Mouse (Mus musculus) neural tube, embryonic 12.5 days (tissue): ENCODE measurements at regions not wholly inside any gene's neighbourhood (a gene's known extent, or its start where the extent isn't known, plus 50 kb on each side); places are given as distances from the start of the nearest gene placed in this dataset.

Experiments
- ATAC-seq: fragments of 200-750 bp; cut with Nextera tagmentation; 2 replicates; pipeline ENCODE4 v1.8.0; 2017; ENCODE audit warnings: low read depth, mild to moderate bottlenecking, moderate TSS enrichment, moderate library complexity; ENCODE audit not compliant: low FRiP score
- H3K27ac ChIP-seq: fragments of 300-500 bp; sonication (generic); 2 replicates; pipeline ENCODE4 v1.5.1; 2016
- H3K27me3 ChIP-seq: fragments of 300-500 bp; sonication (generic); replicated peaks from 2 replicates; pipeline ENCODE4 v1.6.1; 2016; ENCODE audit warnings: mild to moderate bottlenecking
- H3K36me3 ChIP-seq: fragments of 300-500 bp; sonication (generic); 2 replicates; pipeline ENCODE4 v1.6.1; 2016; ENCODE audit warnings: mild to moderate bottlenecking
- H3K4me1 ChIP-seq: fragments of 300-500 bp; sonication (generic); 2 replicates; pipeline ENCODE4 v1.6.1; 2016
- H3K4me2 ChIP-seq: fragments of 300-500 bp; sonication (generic); replicated peaks from 2 replicates; pipeline ENCODE4 v1.6.1; 2016; ENCODE audit warnings: mild to moderate bottlenecking
- H3K4me3 ChIP-seq: fragments of 300-500 bp; sonication (generic); 2 replicates; pipeline ENCODE4 v1.5.1; 2016
- H3K9ac ChIP-seq: fragments of 300-500 bp; sonication (generic); 2 replicates; pipeline ENCODE4 v1.6.1; 2016; ENCODE audit warnings: mild to moderate bottlenecking
- H3K9me3 ChIP-seq: fragments of 300-500 bp; sonication (generic); 2 replicates; pipeline ENCODE4 v1.6.1; 2016; ENCODE audit warnings: mild to moderate bottlenecking
- WGBS: fragments of 180-500 bp; shearing (Covaris S2); methylation state at CpG from one replicate; pipeline ENCODE4 v1.1.7; 2016; 5-methylcytosine and 5-hydroxymethylcytosine counted together

DNA sequence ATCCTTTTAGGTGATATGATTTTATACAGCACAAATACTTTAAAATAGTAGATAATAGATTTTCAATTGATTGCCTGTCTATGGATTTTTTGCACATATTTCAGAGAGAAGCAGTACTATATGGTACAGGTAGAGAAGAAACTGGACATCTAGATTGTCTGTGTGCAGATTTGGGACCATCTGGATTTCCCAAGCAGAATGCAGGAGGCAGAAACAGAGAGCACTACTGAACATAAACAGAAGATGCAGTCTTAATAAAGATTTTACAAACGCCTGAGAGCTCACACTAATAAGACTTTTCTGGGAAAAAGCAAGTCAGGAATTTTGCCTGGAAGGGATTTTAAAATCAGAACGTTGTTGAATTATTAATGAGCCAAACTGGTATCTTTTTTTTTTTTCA, 432.9 kb downstream of the Col11a1 start:
- no peak overlapping the region for H3K4me3 ChIP-seq
- no peak for ATAC-seq
- H3K27ac ChIP-seq: no peak overlapping the region
- H3K4me1 ChIP-seq: no peaks in the 10 kb centered on the region
- no peaks in the 10 kb centered on the region for H3K36me3 ChIP-seq
- H3K9me3 ChIP-seq: no peaks in the 10 kb centered on the region
- H3K27me3 ChIP-seq: no peaks in the 10 kb centered on the region
- no peak overlapping the region for H3K9ac ChIP-seq
- H3K4me2 ChIP-seq: no peak overlapping the region
- 45% methylated on average over 2 of the region's 2 CpGs for WGBS

DNA sequence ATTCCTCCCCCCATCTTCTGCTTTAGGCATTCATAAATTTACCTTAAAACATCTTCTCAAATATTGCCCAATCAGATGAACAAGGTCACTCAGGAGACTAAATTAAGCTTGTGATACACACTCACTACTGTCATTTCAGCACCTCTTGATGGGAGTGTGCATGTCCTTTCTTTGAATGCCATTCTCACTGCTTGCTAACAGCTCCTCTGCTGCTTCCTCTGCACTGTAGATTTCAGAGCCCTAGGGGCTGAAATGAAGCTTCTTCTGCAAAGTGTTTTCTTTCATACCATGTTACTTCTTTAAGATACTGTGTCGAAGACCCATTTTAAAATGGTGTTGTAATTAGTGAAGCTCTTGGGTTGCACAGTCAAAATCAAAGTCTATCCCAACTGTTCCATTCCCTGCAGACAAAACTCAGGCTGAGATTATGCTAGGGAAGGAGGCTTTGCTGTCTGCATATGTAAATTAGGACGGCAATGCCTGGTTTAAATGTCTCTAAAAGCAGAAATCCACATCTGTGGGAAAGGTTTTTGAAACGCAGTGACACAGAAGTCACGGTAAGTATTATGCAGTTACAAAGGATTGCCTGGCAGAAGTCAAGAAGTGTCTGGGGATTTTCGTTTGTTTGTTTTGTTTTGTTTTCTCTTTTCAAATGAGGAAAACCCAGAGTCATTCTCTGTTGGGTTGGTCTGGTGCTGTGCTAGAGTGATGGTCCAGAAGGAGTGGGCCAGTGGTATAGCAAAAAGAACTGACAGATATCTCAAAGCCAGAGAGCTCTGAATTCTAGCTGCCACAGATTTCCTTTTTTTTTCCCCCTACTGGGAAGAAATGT, 433.6 kb downstream of the Col11a1 start:
- Histone ChIP-seq H3K9me3 (no peaks in the 10 kb centered on the region), H3K4me2 (no peak overlapping the region), H3K9ac (no peak overlapping the region), H3K4me3 (no peak overlapping the region), H3K27ac (no peak overlapping the region), H3K27me3 (no peaks in the 10 kb centered on the region), H3K36me3 (no peaks in the 10 kb centered on the region), H3K4me1 (no peaks in the 10 kb centered on the region)
- WGBS: 62% methylated on average over 5 of the region's 5 CpGs
- no peak for ATAC-seq

DNA sequence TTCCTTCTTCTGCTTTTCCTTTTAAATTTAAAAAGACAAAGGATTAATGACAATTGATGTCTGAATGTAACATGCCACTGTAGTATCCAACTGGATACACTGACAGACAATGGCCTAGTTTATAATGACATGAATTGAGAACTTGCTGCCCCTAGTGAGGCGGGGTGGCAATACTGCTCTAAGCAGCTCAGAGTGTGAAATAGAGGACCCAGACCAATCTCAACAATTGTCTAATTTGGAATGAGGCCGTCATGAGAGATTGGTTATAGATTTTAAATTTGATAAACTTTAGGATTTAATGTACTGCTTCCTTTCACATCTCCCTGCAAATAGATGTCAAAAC, 434.2 kb downstream of the Col11a1 start:
- Histone ChIP-seq H3K4me3 (no peak overlapping the region), H3K9ac (no peak overlapping the region), H3K9me3 (no peaks in the 10 kb centered on the region), H3K4me2 (no peak overlapping the region), H3K4me1 (no peaks in the 10 kb centered on the region), H3K36me3 (no peaks in the 10 kb centered on the region), H3K27ac (no peak overlapping the region), H3K27me3 (no peaks in the 10 kb centered on the region)
- 75% methylated on average over 2 of the region's 2 CpGs for WGBS
- ATAC-seq: no peak

DNA sequence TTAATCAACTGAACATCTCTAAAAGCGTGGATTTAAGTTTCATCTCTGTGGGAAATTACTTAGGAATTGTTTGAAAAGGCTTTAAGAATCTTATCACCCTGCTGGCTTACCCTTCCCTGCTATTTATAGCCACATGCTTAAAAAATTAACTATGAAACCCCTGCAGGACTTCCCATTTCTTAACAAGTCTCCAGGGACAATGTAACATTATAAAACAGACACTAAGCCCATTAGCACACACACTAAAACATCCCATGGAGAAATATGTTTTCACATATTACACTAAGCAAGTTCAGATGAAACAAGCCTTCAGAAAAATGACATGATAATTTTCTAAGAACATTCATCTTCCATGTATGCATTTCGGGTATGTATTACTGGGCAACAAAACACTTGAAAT, 420.0 kb upstream of the Olfm3 start:
- Histone ChIP-seq H3K9me3 (no peaks in the 10 kb centered on the region), H3K36me3 (no peaks in the 10 kb centered on the region), H3K9ac (no peak overlapping the region), H3K4me2 (no peak overlapping the region), H3K27me3 (no peaks in the 10 kb centered on the region), H3K4me1 (no peaks in the 10 kb centered on the region), H3K4me3 (no peak overlapping the region), H3K27ac (no peak overlapping the region)
- no peak for ATAC-seq
- 75% methylated on average over 2 of the region's 2 CpGs for WGBS

DNA sequence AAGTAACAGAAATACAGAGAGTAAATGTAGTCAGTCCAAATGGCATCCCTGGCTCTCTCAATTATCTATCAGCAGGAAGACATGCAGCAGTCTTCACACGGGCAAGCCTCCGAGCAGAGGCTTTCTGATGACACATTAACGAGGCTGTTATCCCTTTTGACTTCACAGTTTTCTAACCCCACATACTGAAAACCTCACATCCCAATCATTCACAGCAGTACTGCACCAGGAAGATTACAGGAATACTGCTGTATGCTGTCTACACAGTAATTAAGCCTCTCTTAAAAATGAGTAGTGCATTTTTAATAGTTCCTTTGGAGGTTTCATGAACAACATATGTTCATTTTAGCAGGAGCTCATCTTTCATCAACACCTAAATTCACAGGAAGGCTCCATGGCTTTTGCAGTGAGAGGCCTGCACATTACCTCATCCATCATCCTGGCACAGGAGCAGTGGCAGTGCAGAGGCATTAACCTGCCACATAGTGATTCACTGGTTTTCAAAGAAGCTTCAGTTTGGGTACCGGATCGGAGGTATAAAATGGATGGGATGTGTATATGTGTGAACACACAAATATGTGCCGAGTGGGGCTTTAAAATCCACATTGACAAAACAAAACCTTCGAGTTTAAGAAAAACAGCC, 396.1 kb upstream of the Olfm3 start:
- Histone ChIP-seq H3K27me3 (no peaks in the 10 kb centered on the region), H3K4me1 (no peaks in the 10 kb centered on the region), H3K4me3 (no peak overlapping the region), H3K9ac (no peak overlapping the region), H3K4me2 (no peak overlapping the region), H3K9me3 (no peaks in the 10 kb centered on the region), H3K36me3 (no peaks in the 10 kb centered on the region), H3K27ac (no peak overlapping the region)
- peak; percentile 91 for ATAC-seq
- 44% methylated on average over 7 of the region's 7 CpGs for WGBS

DNA sequence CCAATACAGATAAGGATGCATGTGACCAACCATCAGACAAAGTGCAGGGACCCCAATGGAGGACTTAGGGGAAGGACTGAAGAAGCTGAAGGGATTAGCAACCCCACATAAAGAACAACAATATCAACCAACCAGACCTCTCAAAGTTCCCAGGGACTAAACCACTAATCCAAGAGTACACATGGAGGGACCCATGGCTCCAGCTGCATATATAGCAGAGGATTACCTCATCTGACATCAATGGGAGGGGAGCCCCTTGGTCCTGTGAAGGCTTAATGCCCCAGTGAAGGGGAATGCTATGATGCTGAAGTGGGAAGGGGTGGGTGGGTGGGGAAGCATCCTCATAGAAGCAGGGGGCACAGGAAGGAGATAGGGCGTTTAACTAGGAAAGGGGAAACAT, 388.6 kb upstream of the Olfm3 start:
- Histone ChIP-seq H3K9ac (no peak overlapping the region), H3K9me3 (no peaks in the 10 kb centered on the region), H3K27ac (no peak overlapping the region), H3K4me3 (no peak overlapping the region), H3K4me1 (no peaks in the 10 kb centered on the region), H3K27me3 (no peaks in the 10 kb centered on the region), H3K36me3 (no peaks in the 10 kb centered on the region), H3K4me2 (no peak overlapping the region)
- no peak for ATAC-seq
- WGBS: 68% methylated on average over 1 of the region's 1 CpGs

DNA sequence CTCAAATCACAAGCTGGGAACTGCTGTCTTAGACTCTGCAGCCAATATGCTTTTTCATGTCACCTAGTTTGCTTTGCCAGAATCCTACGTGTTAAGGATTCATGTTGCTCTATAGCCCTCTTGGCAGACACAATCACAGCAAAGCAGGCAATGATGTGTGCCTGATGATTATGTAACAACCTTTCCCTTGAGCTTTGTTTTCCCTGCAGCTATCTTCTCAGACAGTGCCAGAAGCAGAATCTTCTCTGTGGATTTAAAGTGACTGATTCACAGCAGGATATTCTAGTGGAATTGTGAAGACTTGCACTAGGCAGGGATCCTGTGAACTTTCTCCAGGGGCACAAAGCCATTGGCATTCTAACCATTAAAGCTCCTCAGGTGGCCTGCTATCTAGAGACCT, 359.5 kb upstream of the Olfm3 start:
- ATAC-seq: no peak
- H3K4me3 ChIP-seq: no peak overlapping the region
- no peaks in the 10 kb centered on the region for H3K9me3 ChIP-seq
- no peaks in the 10 kb centered on the region for H3K27me3 ChIP-seq
- H3K27ac ChIP-seq: no peak overlapping the region
- no peaks in the 10 kb centered on the region for H3K4me1 ChIP-seq
- no peak overlapping the region for H3K9ac ChIP-seq
- WGBS: 68% methylated on average over 1 of the region's 1 CpGs
- no peaks in the 10 kb centered on the region for H3K36me3 ChIP-seq
- no peak overlapping the region for H3K4me2 ChIP-seq

DNA sequence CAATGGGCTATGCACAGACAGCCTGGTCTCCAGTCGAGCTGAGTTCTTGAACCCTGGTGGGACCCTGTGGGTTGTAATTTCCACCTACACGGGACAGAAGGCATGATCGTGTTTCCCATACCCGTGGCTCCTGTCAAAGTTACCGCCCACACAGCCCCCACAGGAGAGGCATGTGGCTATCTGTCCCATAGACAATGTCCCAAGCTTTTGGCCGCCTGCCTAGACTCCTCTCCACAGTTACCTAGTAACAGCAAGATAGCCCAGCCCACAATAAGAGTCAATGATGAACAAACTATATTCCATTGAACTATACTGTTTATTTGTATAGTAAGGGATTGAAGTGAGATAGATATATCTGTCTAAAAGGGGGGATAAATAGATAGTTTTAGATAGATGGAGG, 356.7 kb upstream of the Olfm3 start:
- Histone ChIP-seq H3K9ac (no peak overlapping the region), H3K27ac (no peak overlapping the region), H3K27me3 (no peaks in the 10 kb centered on the region), H3K4me2 (no peak overlapping the region), H3K9me3 (no peaks in the 10 kb centered on the region), H3K36me3 (no peaks in the 10 kb centered on the region), H3K4me1 (no peaks in the 10 kb centered on the region), H3K4me3 (no peak overlapping the region)
- no peak for ATAC-seq
- WGBS: 80% methylated on average over 6 of the region's 6 CpGs

DNA sequence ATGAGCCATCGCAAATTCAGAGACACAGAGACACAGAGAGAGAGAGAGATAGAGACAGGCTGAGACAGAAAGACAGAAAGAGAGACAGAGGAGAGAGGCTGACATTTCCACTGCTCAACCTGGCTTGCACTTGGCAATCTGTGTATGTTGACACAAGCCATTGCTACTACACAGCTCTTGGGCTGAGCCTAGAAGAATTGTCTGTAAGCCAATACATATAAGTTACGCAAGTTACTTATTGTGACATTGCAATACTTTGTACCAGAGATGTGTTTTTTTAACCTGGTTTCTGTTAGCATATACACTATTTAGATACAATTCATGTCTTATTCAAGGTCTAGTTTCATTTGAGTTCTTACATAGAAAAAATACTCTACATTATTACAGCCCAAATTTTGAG, 332.9 kb upstream of the Olfm3 start:
- no peaks in the 10 kb centered on the region for H3K27me3 ChIP-seq
- H3K27ac ChIP-seq: no peak overlapping the region
- no peaks in the 10 kb centered on the region for H3K36me3 ChIP-seq
- no peaks in the 10 kb centered on the region for H3K4me1 ChIP-seq
- no peak overlapping the region for H3K4me2 ChIP-seq
- 86% methylated on average over 2 of the region's 2 CpGs for WGBS
- H3K9me3 ChIP-seq: no peaks in the 10 kb centered on the region
- no peak overlapping the region for H3K4me3 ChIP-seq
- no peak overlapping the region for H3K9ac ChIP-seq
- no peak for ATAC-seq
